Mouse (Mus musculus): ENCODE results near the gene Cog2.

GRCm38 (mm10) chr8:124530556-124530955 lies 10.0 kb downstream of the Cog2 start:
- TF ChIP-seq CTCF (IDR thresholded peaks at IDR 0.05; ENCODE audit: insufficient read depth, low read depth, low read length) (no peak), POLR2A (IDR thresholded peaks at IDR 0.05; ENCODE audit: insufficient read depth, low read depth, low read length) (no peak)
